Mouse (Mus musculus): ENCODE data around the gene Rbms3. TPM values are rescaled to one million over a fixed set of nuclear protein-coding genes. Genes with fewer than 3 reads are reported as not detected.

The Rbms3 gene
- polyA plus RNA-seq, 1 experiment from 2014 or later = 127 TPM

DNA sequence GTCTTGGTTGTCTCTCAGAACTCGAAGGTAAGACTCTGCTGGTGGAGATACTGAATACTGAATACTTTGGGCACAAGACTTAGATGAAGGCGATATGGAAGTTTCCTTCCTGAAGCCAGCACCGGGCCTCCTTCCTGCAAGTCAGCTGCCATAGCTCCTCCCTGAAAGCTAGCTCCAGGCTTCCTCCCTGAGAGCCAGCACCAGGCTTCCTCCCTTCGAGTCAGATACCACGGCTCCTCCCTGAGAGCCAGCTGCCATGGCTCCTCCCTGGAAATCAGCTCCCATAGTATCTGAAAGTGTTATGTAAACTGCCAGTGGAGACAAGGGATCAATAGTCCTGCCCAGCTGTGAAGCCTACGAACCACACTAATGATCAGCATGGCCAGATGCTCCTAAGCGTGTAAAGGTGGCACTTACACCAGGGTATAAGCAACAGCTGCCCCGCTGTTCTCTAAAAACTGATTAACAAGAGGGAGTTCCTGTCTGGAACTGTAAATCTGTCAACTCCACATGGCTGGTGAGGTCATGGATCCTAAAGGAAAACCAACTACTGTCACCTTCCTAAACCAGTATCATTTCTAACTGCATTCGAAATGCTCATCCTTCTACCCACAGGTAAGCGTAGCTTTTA lies 867.2 kb downstream of the Rbms3 start:
- Histone ChIP-seq H3K4me2 (no peak overlapping the region), H3K9ac (no peak overlapping the region), H3K27me3 (no peaks in the 10 kb centered on the region), H3K4me1 (replicated peaks) (peaks cover 13% of the 10 kb centered on the region), H3K4me3 (no peak overlapping the region), H3K36me3 (no peaks in the 10 kb centered on the region), H3K9me3 (no peaks in the 10 kb centered on the region), H3K27ac (replicated peaks) (peak overlapping the region; percentile 49; the same call in 1 of the 2 replicates)
- no peak for ATAC-seq (ENCODE audit: low read depth)
- 57% methylated on average over 10 of the region's 10 CpGs for WGBS

DNA sequence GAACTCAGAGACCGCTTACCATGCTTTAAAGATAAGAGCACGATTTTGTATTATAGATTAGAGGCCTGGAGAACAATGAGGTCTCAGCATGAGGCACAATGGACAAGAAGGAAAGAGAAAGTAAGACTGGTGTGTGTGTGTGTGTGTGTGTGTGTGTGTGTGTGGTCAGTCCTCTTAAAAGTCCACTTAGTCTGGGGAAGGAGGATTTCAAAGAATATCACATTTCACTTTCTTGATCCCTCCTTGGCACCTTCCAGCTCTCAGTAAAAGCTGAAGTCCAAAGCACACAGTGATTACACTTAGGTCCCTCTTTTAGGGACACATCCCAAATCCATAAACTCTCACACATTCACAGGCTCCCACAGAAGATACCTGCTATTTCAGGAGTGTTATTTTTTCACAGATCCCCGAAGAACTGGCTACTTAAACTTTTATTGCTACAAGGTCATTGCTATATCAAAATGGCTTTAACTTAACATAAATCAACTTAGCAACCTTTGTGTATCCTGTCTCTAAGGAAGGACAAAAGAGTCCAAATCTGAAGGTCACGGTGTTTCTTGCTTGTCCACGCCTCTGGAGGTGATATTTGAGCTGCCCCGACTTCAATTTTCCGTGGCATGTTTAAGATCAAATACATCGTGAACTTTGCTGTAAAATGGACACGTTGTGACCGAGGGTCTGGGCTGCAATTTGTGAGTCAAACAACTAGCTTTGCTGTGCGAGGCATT lies 880.7 kb downstream of the Rbms3 start:
- no peaks in the 10 kb centered on the region for H3K36me3 ChIP-seq
- no peaks in the 10 kb centered on the region for H3K27me3 ChIP-seq
- no peak overlapping the region for H3K4me2 ChIP-seq
- no peak for ATAC-seq (ENCODE audit: low read depth)
- H3K9ac ChIP-seq = no peak overlapping the region
- H3K9me3 ChIP-seq = no peaks in the 10 kb centered on the region
- 28% methylated on average over 11 of the region's 11 CpGs for WGBS
- H3K4me1 ChIP-seq (replicated peaks) = no peaks in the 10 kb centered on the region
- no peak overlapping the region for H3K27ac ChIP-seq (replicated peaks)
- no peak overlapping the region for H3K4me3 ChIP-seq

GRCm38 (mm10) chr9:116748346-116748745 lies 881.4 kb downstream of the Rbms3 start:
- Histone ChIP-seq H3K9ac (no peak overlapping the region), H3K36me3 (no peaks in the 10 kb centered on the region)

GRCm38 (mm10) chr9:116746871-116747270 lies 882.8 kb downstream of the Rbms3 start:
- Histone ChIP-seq H3K27ac (replicated peaks) (no peak overlapping the region), H3K4me2 (no peak overlapping the region), H3K4me3 (no peak overlapping the region), H3K36me3 (no peaks in the 10 kb centered on the region), H3K9me3 (no peaks in the 10 kb centered on the region), H3K27me3 (no peaks in the 10 kb centered on the region), H3K9ac (no peak overlapping the region), H3K4me1 (replicated peaks) (no peaks in the 10 kb centered on the region)
- ATAC-seq (ENCODE audit: low read depth) = no peak
- 84% methylated on average over 3 of the region's 3 CpGs for WGBS

More at GRCm38 (mm10) chr9:116748346-116748745, 881.4 kb downstream of the Rbms3 start:
- H3K9me3 ChIP-seq = no peaks in the 10 kb centered on the region
- no peak for ATAC-seq (ENCODE audit: low read depth)
- WGBS = 49% methylated on average over 4 of the region's 4 CpGs
- no peak overlapping the region for H3K4me3 ChIP-seq
- no peaks in the 10 kb centered on the region for H3K4me1 ChIP-seq (replicated peaks)
- H3K27ac ChIP-seq (replicated peaks) = no peak overlapping the region
- H3K4me2 ChIP-seq = no peak overlapping the region
- no peaks in the 10 kb centered on the region for H3K27me3 ChIP-seq

- H3K36me3 ChIP-seq = no peaks in the 10 kb centered on the region
- no peak for ATAC-seq (ENCODE audit: low read depth)
- H3K9me3 ChIP-seq = no peaks in the 10 kb centered on the region
- no peaks in the 10 kb centered on the region for H3K27me3 ChIP-seq
- 83% methylated on average over 2 of the region's 2 CpGs for WGBS
- H3K4me3 ChIP-seq = no peak overlapping the region
- H3K4me2 ChIP-seq = no peak overlapping the region
- H3K27ac ChIP-seq (replicated peaks) = no peak overlapping the region
- H3K9ac ChIP-seq = no peak overlapping the region
- H3K4me1 ChIP-seq (replicated peaks) = no peaks in the 10 kb centered on the region
Measured at GRCm38 (mm10) chr9:116737786-116738185, 891.9 kb downstream of the Rbms3 start.

GRCm38 (mm10) chr9:116729172-116729571 lies 900.5 kb downstream of the Rbms3 start:
- Histone ChIP-seq H3K4me1 (replicated peaks) (no peaks in the 10 kb centered on the region), H3K4me2 (no peak overlapping the region), H3K9me3 (no peaks in the 10 kb centered on the region), H3K27ac (replicated peaks) (no peak overlapping the region), H3K36me3 (no peaks in the 10 kb centered on the region), H3K4me3 (no peak overlapping the region), H3K27me3 (no peaks in the 10 kb centered on the region), H3K9ac (no peak overlapping the region)
- no peak for ATAC-seq (ENCODE audit: low read depth)
- 87% methylated on average over 6 of the region's 6 CpGs for WGBS

GRCm38 (mm10) chr9:116728655-116729054 lies 901.1 kb downstream of the Rbms3 start:
- H3K9ac ChIP-seq = no peak overlapping the region
- H3K4me1 ChIP-seq (replicated peaks) = no peaks in the 10 kb centered on the region
- no peak overlapping the region for H3K27ac ChIP-seq (replicated peaks)
- no peak overlapping the region for H3K4me2 ChIP-seq
- no peak for ATAC-seq (ENCODE audit: low read depth)
- H3K9me3 ChIP-seq = no peaks in the 10 kb centered on the region
- H3K4me3 ChIP-seq = no peak overlapping the region
- no peaks in the 10 kb centered on the region for H3K27me3 ChIP-seq
- no peaks in the 10 kb centered on the region for H3K36me3 ChIP-seq
- WGBS = 87% methylated on average over 7 of the region's 7 CpGs

DNA sequence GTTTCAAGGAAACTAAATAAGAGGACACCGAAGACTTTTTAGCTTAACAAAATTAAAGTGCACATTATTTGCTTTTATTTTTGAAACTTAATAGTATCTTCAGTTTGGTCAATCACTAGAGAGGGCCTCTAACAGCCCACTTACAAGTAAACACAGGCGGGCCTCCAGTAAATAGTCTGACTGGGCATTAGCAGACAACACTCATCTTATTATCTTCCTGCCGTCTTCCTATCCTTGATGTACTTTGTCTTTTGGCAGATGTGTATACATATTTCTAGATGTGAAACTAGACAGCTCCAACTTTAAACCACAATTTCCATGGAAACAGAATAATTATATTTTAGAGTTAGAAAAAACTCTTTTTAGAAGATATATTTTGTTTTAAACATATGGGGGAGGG lies 901.6 kb downstream of the Rbms3 start:
- H3K4me2 ChIP-seq = no peak overlapping the region
- H3K27me3 ChIP-seq = no peaks in the 10 kb centered on the region
- H3K9me3 ChIP-seq = no peaks in the 10 kb centered on the region
- no peaks in the 10 kb centered on the region for H3K4me1 ChIP-seq (replicated peaks)
- no peak overlapping the region for H3K9ac ChIP-seq
- H3K27ac ChIP-seq (replicated peaks) = no peak overlapping the region
- WGBS = 84% methylated on average over 3 of the region's 3 CpGs
- H3K36me3 ChIP-seq = no peaks in the 10 kb centered on the region
- ATAC-seq (ENCODE audit: low read depth) = no peak
- H3K4me3 ChIP-seq = no peak overlapping the region

DNA sequence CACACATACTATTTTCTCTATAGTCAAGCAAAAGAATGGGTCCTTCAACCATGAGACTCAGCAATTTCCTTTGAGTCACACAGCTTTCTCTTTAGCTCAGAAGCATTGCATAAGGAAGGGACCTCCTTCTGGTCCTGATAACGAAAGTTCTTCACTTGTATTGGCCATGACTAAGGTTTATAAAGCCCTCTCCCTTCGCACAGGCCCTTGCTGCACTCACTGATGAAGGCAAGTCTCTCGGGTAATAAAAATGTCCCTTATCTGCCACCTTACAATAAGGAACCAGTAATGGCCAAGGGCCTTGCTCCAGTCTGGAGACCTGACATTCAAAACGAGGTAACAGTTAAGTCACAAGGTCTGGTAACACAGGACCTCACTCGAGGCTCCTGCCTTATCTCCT lies 905.1 kb downstream of the Rbms3 start:
- Histone ChIP-seq H3K27me3 (no peaks in the 10 kb centered on the region), H3K4me1 (replicated peaks) (no peaks in the 10 kb centered on the region), H3K9ac (no peak overlapping the region), H3K9me3 (no peaks in the 10 kb centered on the region), H3K4me2 (no peak overlapping the region), H3K4me3 (no peak overlapping the region), H3K36me3 (no peaks in the 10 kb centered on the region), H3K27ac (replicated peaks) (no peak overlapping the region)
- 77% methylated on average over 5 of the region's 5 CpGs for WGBS
- ATAC-seq (ENCODE audit: low read depth) = no peak

DNA sequence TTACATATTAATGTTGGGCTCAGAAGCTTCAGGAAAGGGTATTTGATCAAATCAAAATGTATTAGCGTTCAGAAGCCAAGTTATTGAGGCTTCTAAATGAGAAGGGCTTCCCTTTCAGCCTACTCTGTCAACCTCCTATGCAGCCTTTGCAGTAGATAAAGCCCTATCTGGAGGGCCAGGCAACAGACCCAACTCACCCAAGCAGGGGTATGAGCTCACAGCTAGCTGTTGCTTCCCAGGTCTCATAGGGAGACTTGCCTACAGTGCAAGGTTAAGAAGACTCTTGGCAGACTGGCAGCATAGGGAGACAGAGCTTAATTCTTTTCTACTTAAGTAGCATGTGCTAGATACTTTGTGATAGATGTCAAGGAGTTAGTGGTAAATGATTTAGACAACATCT lies 926.6 kb downstream of the Rbms3 start:
- no peaks in the 10 kb centered on the region for H3K36me3 ChIP-seq
- no peak for ATAC-seq (ENCODE audit: low read depth)
- no peaks in the 10 kb centered on the region for H3K27me3 ChIP-seq
- no peaks in the 10 kb centered on the region for H3K4me1 ChIP-seq (replicated peaks)
- WGBS = 93% methylated on average over 1 of the region's 1 CpGs
- H3K27ac ChIP-seq (replicated peaks) = no peak overlapping the region
- no peak overlapping the region for H3K9ac ChIP-seq
- H3K4me2 ChIP-seq = no peak overlapping the region
- H3K9me3 ChIP-seq = no peaks in the 10 kb centered on the region
- H3K4me3 ChIP-seq = no peak overlapping the region

GRCm38 (mm10) chr9:116702611-116703010 lies 927.1 kb downstream of the Rbms3 start:
- Histone ChIP-seq H3K27ac (replicated peaks) (no peak overlapping the region), H3K9ac (no peak overlapping the region), H3K4me3 (no peak overlapping the region), H3K4me1 (replicated peaks) (no peaks in the 10 kb centered on the region), H3K9me3 (no peaks in the 10 kb centered on the region), H3K4me2 (no peak overlapping the region), H3K36me3 (no peaks in the 10 kb centered on the region), H3K27me3 (no peaks in the 10 kb centered on the region)
- ATAC-seq (ENCODE audit: low read depth) = no peak
- WGBS = 20% methylated on average over 1 of the region's 1 CpGs

- no peak overlapping the region for H3K27ac ChIP-seq (replicated peaks)
- no peak overlapping the region for H3K9ac ChIP-seq
- H3K27me3 ChIP-seq = no peaks in the 10 kb centered on the region
- no peaks in the 10 kb centered on the region for H3K9me3 ChIP-seq
- H3K4me3 ChIP-seq = no peak overlapping the region
- no peak overlapping the region for H3K4me2 ChIP-seq
- no peaks in the 10 kb centered on the region for H3K4me1 ChIP-seq (replicated peaks)
- no peak for ATAC-seq (ENCODE audit: low read depth)
- H3K36me3 ChIP-seq = no peaks in the 10 kb centered on the region
- 75% methylated on average over 11 of the region's 11 CpGs for WGBS
Measured at GRCm38 (mm10) chr9:116701511-116702179, 928.1 kb downstream of the Rbms3 start.
